Mouse (Mus musculus) Patski (cell line): ENCODE results near the gene Ifitm3. TPM values are rescaled to one million over a fixed set of nuclear protein-coding genes. Genes with fewer than 3 reads are reported as not detected.

ENCODE experiments used
- ATAC-seq: fragments of 100-300 bp; one replicate; pipeline ENCODE4 v1.8.0; 2021
- CTCF ChIA-PET: fragments of 350-600 bp; sonication (Branson Sonifier 250); formaldehyde crosslinking; loops from one replicate; lab custom pipeline; 2022; ENCODE audit warnings: inconsistent platforms; lab: Charles Lee
- POLR2A ChIA-PET: fragments of 350-600 bp; sonication (Branson Sonifier 250); formaldehyde crosslinking; loops from one replicate; lab custom pipeline; 2022; ENCODE audit warnings: antibody characterized with exemption, inconsistent platforms; lab: Charles Lee
- DNase-seq: peaks from one replicate; pipeline ENCODE4 v3.0.0-alpha.2; 2011; ENCODE audit warnings: low read depth, low spot score
- H3K27me3 ChIP-seq: fragments of 371-371 bp; one replicate; pipeline ENCODE4 v1.5.1; 2021
- CTCF ChIP-seq: fragments of 100-300 bp; IDR thresholded peaks from one replicate; pipeline ENCODE4 v1.5.1; 2021
- in situ Hi-C: fragments of 300-500 bp; cut with MboI; formaldehyde crosslinking; loops from 3 replicates; pipeline ENCODE4 v1.11.1; 2018; ENCODE audit warnings: low pct_unique_long_range_greater_than_20kb, mixed read lengths
- polyA plus RNA-seq: library from polyadenylated mRNA; unstranded; gene quantifications from one replicate; pipeline ENCODE4 v1.2.3, GENCODE M21; 2021

The Ifitm3 gene
- polyA plus RNA-seq, 1 experiment from 2014 or later, result 8.6 TPM

DNA sequence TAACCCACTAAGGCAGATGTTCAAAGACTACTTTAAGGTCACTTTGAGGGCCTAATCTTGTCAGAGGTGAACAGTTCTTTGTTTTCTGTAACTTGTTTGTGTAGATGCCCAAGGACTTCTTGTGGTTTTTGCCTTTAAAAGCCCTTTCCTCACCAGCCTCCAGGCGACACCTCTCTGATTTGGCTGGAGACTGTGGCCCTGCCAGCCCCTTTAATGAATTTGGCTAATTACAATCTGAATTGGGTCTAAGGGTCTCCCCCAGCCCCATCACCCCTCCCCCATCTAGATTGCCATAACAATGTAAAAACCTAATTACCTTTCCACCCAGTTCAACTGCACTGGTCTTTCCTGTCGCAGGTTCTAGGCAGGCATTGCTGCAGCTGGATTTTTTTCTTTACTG is 47.8 kb downstream of the Ifitm3 start:
- H3K27me3 ChIP-seq, result no peaks in the 10 kb centered on the region
- ChIA-PET POLR2A (interaction anchor here (0.6 kb wide), 1 partner anchor 713 kb away, joined by 3 read pairs; no protein-coding TSS in a partner anchor), CTCF (no interaction called here)
- DNase-seq, result no peak
- in situ Hi-C loops, result no loop called here
- no peak for ATAC-seq
- TF ChIP-seq CTCF, result no peak

- TF ChIP-seq CTCF, result no peak
- ChIA-PET CTCF (no interaction called here), POLR2A (interaction anchor here (0.5 kb wide), 1 partner anchor 243 kb away, joined by 3 read pairs; no protein-coding TSS in a partner anchor)
- in situ Hi-C loops, result no loop called here
- no peak for ATAC-seq
- no peak for DNase-seq
- no peaks in the 10 kb centered on the region for H3K27me3 ChIP-seq
Measured at GRCm38 (mm10) chr7:140961416-140961815, 49.2 kb downstream of the Ifitm3 start.

DNA sequence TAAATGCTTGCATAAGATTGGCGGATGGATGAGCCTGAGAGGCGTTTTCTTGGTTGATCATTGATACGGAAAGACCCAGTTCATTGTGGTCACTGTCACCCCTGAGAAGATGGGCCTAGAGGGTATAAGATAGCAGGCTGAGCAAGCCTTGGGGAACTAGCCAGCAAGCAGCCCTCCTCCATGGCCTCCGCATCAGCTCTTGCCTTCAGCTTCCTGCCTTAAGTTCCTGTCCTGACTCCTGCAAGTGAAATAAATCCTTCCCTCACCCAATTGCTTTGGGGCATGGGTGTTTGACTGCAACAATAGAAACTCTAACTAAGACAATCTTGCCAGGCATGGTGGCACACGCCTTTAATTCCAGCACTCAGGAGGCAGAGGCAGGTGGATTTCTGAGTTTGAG is 50.5 kb downstream of the Ifitm3 start:
- in situ Hi-C loops, result no loop called here
- no peak for ATAC-seq
- ChIA-PET CTCF (interaction anchor here (0.7 to 5.1 kb wide), 19 partner anchors 8 to 216 kb away, joined by 3 to 41 read pairs (median 5); partner anchors contain the start of genes Pgghg and Scgb1c1), POLR2A (no interaction called here)
- TF ChIP-seq CTCF, result no peak
- H3K27me3 ChIP-seq, result no peaks in the 10 kb centered on the region
- DNase-seq, result no peak

Other genes starting within 250 kb of the Ifitm3 start
- not detected for gene Cyp2e1, start 247.0 kb downstream of the Ifitm3 start, polyA plus RNA-seq
- not detected for gene Syce1, start 222.9 kb downstream of the Ifitm3 start, polyA plus RNA-seq
- not detected for gene Zfp941, start 188.6 kb downstream of the Ifitm3 start, polyA plus RNA-seq
- gene Urah, start 175.8 kb downstream of the Ifitm3 start, polyA plus RNA-seq, result 0.18 TPM
- gene Scgb1c1, start 165.2 kb downstream of the Ifitm3 start, polyA plus RNA-seq, result 0.23 TPM
- gene Odf3, start 163.0 kb downstream of the Ifitm3 start, polyA plus RNA-seq, result 0.31 TPM
- gene Gm45785, start 154.4 kb downstream of the Ifitm3 start, polyA plus RNA-seq, result not detected
- 67.0 TPM for gene Ric8a, start 153.8 kb downstream of the Ifitm3 start, polyA plus RNA-seq
- gene Bet1l, start 153.2 kb downstream of the Ifitm3 start, polyA plus RNA-seq, result 28.0 TPM
- 148 TPM for gene Psmd13, start 128.8 kb downstream of the Ifitm3 start, polyA plus RNA-seq
- gene Sirt3, start 128.5 kb downstream of the Ifitm3 start, polyA plus RNA-seq, result 48.3 TPM
- not detected for gene Cox8b, start 110.3 kb downstream of the Ifitm3 start, polyA plus RNA-seq
- gene Nlrp6, start 89.9 kb downstream of the Ifitm3 start, polyA plus RNA-seq, result not detected
- 18.3 TPM for gene Pgghg, start 69.4 kb downstream of the Ifitm3 start, polyA plus RNA-seq
- gene Ifitm5, start 60.5 kb downstream of the Ifitm3 start, polyA plus RNA-seq, result 0.30 TPM
- gene Gm45717, start 54.8 kb downstream of the Ifitm3 start, polyA plus RNA-seq, result 0.50 TPM
- 257 TPM for gene Ifitm2, start 54.8 kb downstream of the Ifitm3 start, polyA plus RNA-seq
- 0.22 TPM for gene Ifitm1, start 43.5 kb downstream of the Ifitm3 start, polyA plus RNA-seq
- 0.21 TPM for gene Ifitm6, start 7.2 kb upstream of the Ifitm3 start, polyA plus RNA-seq
- not detected for gene Gm17387, start 18.4 kb upstream of the Ifitm3 start, polyA plus RNA-seq
- 2.2 TPM for gene B4galnt4, start 50.3 kb upstream of the Ifitm3 start, polyA plus RNA-seq
- 2.2 TPM for gene Pkp3, start 67.4 kb upstream of the Ifitm3 start, polyA plus RNA-seq
- gene Sigirr, start 89.8 kb upstream of the Ifitm3 start, polyA plus RNA-seq, result 7.6 TPM
- gene Ano9, start 107.0 kb upstream of the Ifitm3 start, polyA plus RNA-seq, result 0.09 TPM
- 96.0 TPM for gene Ptdss2, start 111.6 kb upstream of the Ifitm3 start, polyA plus RNA-seq
- 292 TPM for gene Rnh1, start 162.1 kb upstream of the Ifitm3 start, polyA plus RNA-seq
- gene Hras, start 183.2 kb upstream of the Ifitm3 start, polyA plus RNA-seq, result 80.1 TPM
- 13.7 TPM for gene Lrrc56, start 183.4 kb upstream of the Ifitm3 start, polyA plus RNA-seq
- 4.5 TPM for gene Lmntd2, start 203.3 kb upstream of the Ifitm3 start, polyA plus RNA-seq
- gene Rassf7, start 205.1 kb upstream of the Ifitm3 start, polyA plus RNA-seq, result 48.3 TPM
- gene Phrf1, start 218.0 kb upstream of the Ifitm3 start, polyA plus RNA-seq, result 68.6 TPM